Mouse (Mus musculus) CD8-positive naive resting alpha-beta T cell, adult 57 days (primary cell): ENCODE measurements around the gene Toe1. TPM values are rescaled to one million over a fixed set of nuclear protein-coding genes. Genes with fewer than 3 reads are reported as not detected.

Experiments used
- total RNA-seq: library from RNA; stranded (reverse); gene quantifications from one replicate; pipeline ENCODE4 v1.2.4, GENCODE M21; 2023

Toe1 gene
- total RNA-seq, result 53.9 TPM

DNA sequence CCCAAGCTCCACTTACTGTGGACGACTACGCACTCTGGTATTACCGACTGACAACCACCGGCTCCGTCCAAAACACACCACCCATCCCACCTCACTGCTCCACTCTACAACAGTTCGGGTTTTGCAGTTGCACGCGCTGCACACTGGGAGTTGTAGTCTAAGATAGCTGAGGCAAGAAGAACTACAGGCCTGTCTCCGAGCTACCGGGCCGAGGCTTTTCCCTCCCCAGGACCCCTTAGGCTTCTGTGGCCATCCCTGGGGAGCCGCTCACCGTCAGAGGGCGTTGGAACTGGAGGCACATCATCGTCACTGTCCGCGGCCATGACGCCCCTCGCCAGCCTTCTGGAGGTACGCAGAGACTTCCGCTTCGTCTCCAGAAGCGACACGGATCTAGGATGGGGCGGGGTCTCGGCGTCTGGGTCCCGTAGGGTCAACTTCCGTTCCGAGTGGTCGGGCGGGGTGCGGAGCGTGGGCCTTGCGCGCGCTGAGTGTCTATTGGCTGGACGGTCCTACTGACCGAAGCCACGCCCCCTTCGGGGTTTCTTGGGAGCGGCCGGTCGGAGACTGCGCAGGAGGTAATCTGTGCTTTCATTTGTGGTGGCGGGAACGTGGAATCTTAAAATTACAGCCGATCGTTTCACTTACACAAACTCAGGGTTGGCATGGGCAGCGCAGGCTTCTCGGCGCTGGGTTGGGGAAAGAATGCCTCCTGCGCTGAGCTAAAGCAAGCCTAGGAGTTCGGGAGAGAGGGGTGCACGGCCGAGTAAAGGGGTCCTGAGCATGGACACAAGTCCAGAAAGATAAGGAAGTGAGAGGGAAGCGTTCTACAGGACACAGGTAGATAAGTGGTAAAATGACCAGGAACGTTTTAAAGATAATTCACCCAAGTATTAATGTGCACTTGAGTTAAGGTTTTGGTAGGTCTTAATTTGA is at the start of gene Toe1, which contains the start of gene Mutyh:
Gene Toe1 (minus strand): TSS at position 444 of the 933 bp plus-strand sequence.
Gene Mutyh (plus strand): TSS at position 527 of the 933 bp plus-strand sequence.

DNA sequence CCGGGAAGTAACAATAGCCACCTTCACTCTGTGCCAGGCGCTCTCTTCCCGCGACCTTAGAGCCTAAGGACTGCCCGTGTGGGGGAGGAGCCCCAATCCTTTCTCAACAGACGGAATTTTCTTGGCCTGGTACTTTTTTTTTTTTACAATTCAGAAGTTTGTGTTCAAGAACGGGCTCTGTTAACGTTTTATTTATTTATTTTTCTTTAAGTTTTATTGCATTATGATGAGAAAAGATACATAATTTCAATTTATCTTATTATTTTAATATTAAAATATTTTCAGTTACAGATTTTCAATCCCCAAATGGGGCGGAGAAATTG is 14.2 kb upstream of the Toe1 start, which contains the start of gene Hpdl:
Gene Hpdl (minus strand): TSS at position 14 of the 323 bp plus-strand sequence.

Other genes starting within 250 kb of the Toe1 start
- gene Gpbp1l1, start 250.0 kb downstream of the Toe1 start, total RNA-seq, result 118 TPM
- 12.2 TPM for gene Ccdc17, start 211.0 kb downstream of the Toe1 start, total RNA-seq
- 91.3 TPM for gene Nasp, start 179.7 kb downstream of the Toe1 start, total RNA-seq
- gene Akr1a1, start 156.0 kb downstream of the Toe1 start, total RNA-seq, result 191 TPM
- gene Prdx1, start 122.1 kb downstream of the Toe1 start, total RNA-seq, result 162 TPM
- 4.8 TPM for gene Mmachc, start 99.2 kb downstream of the Toe1 start, total RNA-seq
- gene Ccdc163, start 99.1 kb downstream of the Toe1 start, total RNA-seq, result 15.5 TPM
- 7.7 TPM for gene Tesk2, start 86.7 kb downstream of the Toe1 start, total RNA-seq
- 14.4 TPM for gene Mutyh, start 83 bp upstream of the Toe1 start, total RNA-seq
- not detected for gene Hpdl, start 14.1 kb upstream of the Toe1 start, total RNA-seq
- 0.12 TPM for gene Zswim5, start 69.7 kb upstream of the Toe1 start, total RNA-seq
- gene Urod, start 186.8 kb upstream of the Toe1 start, total RNA-seq, result 47.8 TPM
- 38.4 TPM for gene Hectd3, start 187.7 kb upstream of the Toe1 start, total RNA-seq
- gene Eif2b3, start 211.8 kb upstream of the Toe1 start, total RNA-seq, result 25.8 TPM